Mouse (Mus musculus) testis, adult 2 months (tissue): ENCODE data around the gene Kcnk7. TPM values are rescaled to one million over a fixed set of nuclear protein-coding genes. Genes with fewer than 3 reads are reported as not detected.

ENCODE experiments used
- H3K27ac ChIP-seq: fragments of 200-500 bp; 2 replicates; pipeline ENCODE4 v1.5.1; 2012; ENCODE audit warnings: low read depth, low read length; ENCODE audit not compliant: control insufficient read depth, insufficient read depth
- H3K27me3 ChIP-seq: fragments of 200-500 bp; 2 replicates; pipeline ENCODE4 v1.6.1; 2012; ENCODE audit warnings: mild to moderate bottlenecking, low read length, moderate library complexity; ENCODE audit not compliant: control insufficient read depth, insufficient read depth
- H3K36me3 ChIP-seq: fragments of 200-500 bp; 2 replicates; pipeline ENCODE4 v1.6.1; 2012; ENCODE audit warnings: mild to moderate bottlenecking, low read length; ENCODE audit not compliant: control insufficient read depth, insufficient read depth
- H3K4me1 ChIP-seq: fragments of 200-500 bp; 2 replicates; pipeline ENCODE4 v1.6.1; 2012; ENCODE audit warnings: low read length; ENCODE audit not compliant: control insufficient read depth, insufficient read depth
- H3K4me3 ChIP-seq: fragments of 200-500 bp; 2 replicates; pipeline ENCODE4 v1.5.1; 2012; ENCODE audit warnings: low read depth, mild to moderate bottlenecking, low read length, moderate library complexity, mixed read lengths; ENCODE audit not compliant: control insufficient read depth
- CTCF ChIP-seq: fragments of 200-500 bp; IDR thresholded peaks from 2 replicates; pipeline ENCODE4 v1.5.1; 2012; ENCODE audit warnings: low read depth, mild to moderate bottlenecking, inconsistent platforms, low read length, moderate library complexity; ENCODE audit not compliant: control insufficient read depth, insufficient read depth, insufficient replicate concordance
- POLR2A ChIP-seq: fragments of 200-500 bp; IDR thresholded peaks from 2 replicates; pipeline ENCODE4 v1.6.1; 2012; ENCODE audit warnings: low read depth, mild to moderate bottlenecking, inconsistent platforms, low read length, moderate library complexity; ENCODE audit not compliant: control insufficient read depth
- polyA plus RNA-seq: library from polyadenylated mRNA; depleted of rRNA; stranded (reverse); fragments of >200 nt; gene quantifications from 2 replicates; pipeline ENCODE4 v1.2.3, GENCODE M21; 2012

Kcnk7 gene
- polyA plus RNA-seq, 1 experiment, result 10.2 TPM

- Histone ChIP-seq H3K27me3 (no peaks in the 10 kb centered on the region), H3K36me3 (peaks cover 3% of the 10 kb centered on the region; the same call in 1 of the 2 replicates)
- no peak for TF ChIP-seq POLR2A
- TF ChIP-seq CTCF, result no peak
Measured at GRCm38 (mm10) chr19:5721233-5721632, 17.1 kb downstream of the Kcnk7 start.

GRCm38 (mm10) chr19:5722848-5723425 lies 18.8 kb downstream of the Kcnk7 start:
- Histone ChIP-seq H3K36me3 (peaks cover 3% of the 10 kb centered on the region; the same call in 1 of the 2 replicates), H3K4me3 (no peak overlapping the region), H3K27me3 (no peaks in the 10 kb centered on the region), H3K4me1 (peaks cover 22% of the 10 kb centered on the region), H3K27ac (no peak overlapping the region)
- TF ChIP-seq CTCF (no peak), POLR2A (no peak)

More at GRCm38 (mm10) chr19:5721233-5721632, 17.1 kb downstream of the Kcnk7 start:
- Histone ChIP-seq H3K4me1 (peaks cover 11% of the 10 kb centered on the region), H3K4me3 (peak overlapping the region; percentile 33), H3K27ac (no peak overlapping the region)

DNA sequence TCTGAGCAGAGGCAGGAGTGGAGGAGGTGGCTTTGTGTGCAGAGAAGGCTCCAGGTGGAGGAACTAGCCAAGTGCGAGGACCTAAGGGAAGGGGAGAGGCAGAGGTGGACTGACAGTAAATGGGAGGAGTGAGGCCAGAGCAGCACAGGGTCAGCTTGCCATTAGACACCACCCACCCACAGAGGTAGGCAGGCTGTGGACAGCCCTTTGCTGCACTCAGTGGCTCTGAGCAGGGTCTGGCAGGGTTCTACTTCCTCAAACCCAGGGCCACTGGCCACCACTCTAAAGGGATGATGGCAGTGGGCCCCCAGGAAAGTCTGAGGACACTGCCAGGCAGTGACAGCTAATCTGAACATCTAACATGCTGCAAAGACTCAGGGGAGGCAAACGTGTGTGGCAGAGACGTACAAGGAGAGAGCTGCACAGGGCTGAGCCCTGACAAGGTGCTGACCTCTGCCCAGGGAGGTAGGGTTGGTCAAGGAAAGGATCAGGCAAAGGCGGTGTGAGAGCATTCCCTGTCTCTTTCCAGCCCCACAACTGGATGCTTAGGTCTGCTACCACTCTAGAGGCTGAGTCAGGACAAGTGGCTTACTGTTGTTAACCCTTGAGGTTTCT lies 19.9 kb downstream of the Kcnk7 start:
- H3K4me3 ChIP-seq, result peak overlapping the region; percentile 91; the same call in 1 of the 2 replicates
- no peak for TF ChIP-seq CTCF
- TF ChIP-seq POLR2A, result no peak
- H3K27me3 ChIP-seq, result no peaks in the 10 kb centered on the region
- H3K36me3 ChIP-seq, result peaks cover 3% of the 10 kb centered on the region; the same call in 1 of the 2 replicates
- H3K4me1 ChIP-seq, result peaks cover 31% of the 10 kb centered on the region
- H3K27ac ChIP-seq, result no peak overlapping the region

- Histone ChIP-seq H3K36me3 (peaks cover 3% of the 10 kb centered on the region; the same call in 1 of the 2 replicates), H3K27ac (peak overlapping the region; percentile 15; the same call in 1 of the 2 replicates), H3K27me3 (no peaks in the 10 kb centered on the region), H3K4me1 (peaks cover 35% of the 10 kb centered on the region), H3K4me3 (peak overlapping the region; percentile 91)
- TF ChIP-seq CTCF (no peak), POLR2A (peak; percentile 21; the same call in 1 of the 2 replicates)
Measured at GRCm38 (mm10) chr19:5724549-5724941, 20.4 kb downstream of the Kcnk7 start.

GRCm38 (mm10) chr19:5725029-5725707 lies 21.0 kb downstream of the Kcnk7 start:
- Histone ChIP-seq H3K36me3 (peaks cover 3% of the 10 kb centered on the region; the same call in 1 of the 2 replicates), H3K4me1 (peaks cover 38% of the 10 kb centered on the region), H3K27ac (peak overlapping the region; percentile 84; the same call in 1 of the 2 replicates), H3K27me3 (no peaks in the 10 kb centered on the region), H3K4me3 (peak overlapping the region; percentile 91)
- no peak for TF ChIP-seq POLR2A
- no peak for TF ChIP-seq CTCF

DNA sequence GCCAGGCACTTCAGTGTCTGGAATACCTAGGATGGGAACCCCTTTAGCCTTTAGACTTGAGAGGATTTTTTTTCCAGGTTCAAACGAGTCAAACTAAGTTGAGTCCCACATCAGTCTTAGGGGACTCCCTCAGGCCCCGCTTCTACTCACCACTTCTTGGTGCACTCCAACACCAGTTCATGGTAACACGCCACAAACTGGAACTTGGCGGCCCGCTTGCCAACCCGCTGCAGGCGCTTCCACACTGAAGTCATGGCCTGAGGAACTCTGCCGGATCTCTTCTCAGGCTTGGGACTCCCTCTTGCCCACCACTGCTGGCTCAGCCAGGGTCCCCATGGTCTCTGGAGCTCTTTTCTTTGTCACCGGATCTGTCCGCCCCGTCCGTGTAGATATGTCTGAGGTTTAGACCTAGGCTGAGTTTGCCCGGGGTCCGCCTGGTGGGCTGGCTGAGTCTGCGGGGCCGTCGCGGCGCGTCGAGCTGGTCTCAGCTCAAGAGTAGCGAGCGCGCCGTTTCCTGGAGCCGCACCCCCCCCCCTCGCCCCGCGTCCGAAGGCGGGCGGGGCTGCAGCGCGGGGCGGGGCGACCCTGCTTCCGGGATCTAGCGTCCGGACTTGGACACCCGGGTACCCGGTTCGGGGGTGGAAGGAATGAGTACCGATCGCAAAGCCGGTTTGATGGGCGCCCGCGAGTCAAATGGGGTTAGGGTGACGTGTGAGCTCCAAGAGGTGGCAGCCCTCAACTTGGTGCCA lies 21.8 kb downstream of the Kcnk7 start, which contains the start of gene Ehbp1l1:
Ehbp1l1 (minus strand) TSS at position 551 of the 749 bp plus-strand sequence.
- Histone ChIP-seq H3K27ac (peak within 1 kb of the TSS; percentile 84), H3K4me3 (peak within 1 kb of the TSS; percentile 91), H3K4me1 (peaks cover 44% of the 10 kb centered on the region), H3K27me3 (no peaks in the 10 kb centered on the region), H3K36me3 (peaks cover 3% of the 10 kb centered on the region; the same call in 1 of the 2 replicates)
- TF ChIP-seq CTCF (no peak), POLR2A (peak; percentile 45)
